Mouse (Mus musculus) midbrain, embryonic 13.5 days (tissue): ENCODE data around the gene Frs2. TPM values are rescaled to one million over a fixed set of nuclear protein-coding genes. Genes with fewer than 3 reads are reported as not detected.

Experiments used
- ATAC-seq: fragments of 200-750 bp; cut with Nextera tagmentation; 2 replicates; pipeline ENCODE4 v1.8.0; 2017; ENCODE audit warnings: mild to moderate bottlenecking, moderate TSS enrichment, moderate library complexity
- H3K27ac ChIP-seq: fragments of 300-500 bp; sonication (generic); 2 replicates; pipeline ENCODE4 v1.5.1; 2015; ENCODE audit warnings: inconsistent platforms, mild to moderate bottlenecking, moderate library complexity
- H3K27me3 ChIP-seq: fragments of 300-500 bp; sonication (generic); 2 replicates; pipeline ENCODE4 v1.6.1; 2015; ENCODE audit warnings: mild to moderate bottlenecking, inconsistent platforms
- H3K36me3 ChIP-seq: fragments of 300-500 bp; sonication (generic); 2 replicates; pipeline ENCODE4 v1.6.1; 2015; ENCODE audit warnings: mild to moderate bottlenecking, inconsistent platforms
- H3K4me1 ChIP-seq: fragments of 300-500 bp; sonication (generic); replicated peaks from 2 replicates; pipeline ENCODE4 v1.6.1; 2015; ENCODE audit warnings: inconsistent platforms
- H3K4me2 ChIP-seq: fragments of 300-500 bp; sonication (generic); replicated peaks from 2 replicates; pipeline ENCODE4 v1.6.1; 2015; ENCODE audit warnings: moderate library complexity, mild to moderate bottlenecking, inconsistent platforms
- H3K4me3 ChIP-seq: fragments of 300-500 bp; sonication (generic); replicated peaks from 2 replicates; pipeline ENCODE4 v1.5.1; 2015; ENCODE audit warnings: mild to moderate bottlenecking, inconsistent platforms
- H3K9ac ChIP-seq: fragments of 300-500 bp; sonication (generic); replicated peaks from 2 replicates; pipeline ENCODE4 v1.6.1; 2015; ENCODE audit warnings: mild to moderate bottlenecking, inconsistent platforms
- H3K9me3 ChIP-seq: fragments of 300-500 bp; sonication (generic); 2 replicates; pipeline ENCODE4 v1.6.1; 2016; ENCODE audit warnings: mild to moderate bottlenecking, inconsistent platforms
- WGBS: fragments of 180-500 bp; shearing (Covaris S2); methylation state at CpG from one replicate; pipeline ENCODE4 v1.1.7; 2015; 5-methylcytosine and 5-hydroxymethylcytosine counted together
- polyA plus RNA-seq: library from polyadenylated mRNA; unstranded; fragments of >200 nt; fragmentation: Nextera tagmentation; extraction: Ambion mirVana; gene quantifications from 2 replicates; pipeline ENCODE4 v1.2.1, GENCODE M21; 2015

Frs2 gene
- 19.0 and 22.2 TPM in 2 replicates for polyA plus RNA-seq

DNA sequence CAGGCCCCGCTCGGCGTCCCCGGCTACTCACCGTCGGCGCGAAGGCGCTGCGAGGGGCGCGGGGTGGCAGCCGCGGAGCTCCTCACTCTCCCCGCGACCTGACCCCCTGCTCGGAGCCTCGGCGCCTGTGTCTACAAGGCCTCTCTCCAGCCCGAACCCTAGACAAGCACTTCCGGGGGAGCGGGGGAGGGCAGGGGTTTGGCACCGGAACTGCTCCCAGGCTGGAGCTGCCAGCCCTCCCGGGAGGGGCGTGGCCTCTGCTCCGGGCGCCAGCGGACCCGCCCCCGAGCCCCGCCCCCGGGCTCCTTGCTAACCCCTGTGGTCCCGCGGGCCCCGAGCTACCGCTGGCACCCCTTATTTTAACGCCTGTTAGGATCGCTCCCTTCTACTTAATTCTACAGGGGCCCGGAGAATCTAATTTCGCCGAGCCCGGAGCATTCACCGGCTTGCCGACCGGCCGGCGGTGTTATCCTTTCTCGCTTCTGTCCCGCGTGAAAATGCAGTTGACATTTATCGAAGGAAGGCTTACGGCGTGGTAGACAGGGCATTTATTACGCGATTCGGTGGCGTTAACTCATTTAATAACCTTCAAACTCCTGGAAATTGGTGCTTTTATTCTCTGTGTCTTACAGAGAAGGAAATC is at the start of gene Frs2:
Gene Frs2, minus strand, starts transcription at position 174 of the 643 bp plus-strand sequence.
- H3K27me3 ChIP-seq: peaks cover 13% of the 10 kb centered on the region; the same call in 1 of the 2 replicates
- 1% methylated on average over 48 of the region's 57 CpGs for WGBS
- H3K4me2 ChIP-seq: peak within 1 kb of the TSS; percentile 74
- H3K27ac ChIP-seq: peak within 1 kb of the TSS; percentile 91
- H3K9ac ChIP-seq: peak within 1 kb of the TSS; percentile 98
- H3K9me3 ChIP-seq: no peaks in the 10 kb centered on the region
- peak within 1 kb of the TSS; percentile 98 for H3K4me3 ChIP-seq
- H3K4me1 ChIP-seq: peaks cover 47% of the 10 kb centered on the region
- ATAC-seq: peak; percentile 98
- no peaks in the 10 kb centered on the region for H3K36me3 ChIP-seq

DNA sequence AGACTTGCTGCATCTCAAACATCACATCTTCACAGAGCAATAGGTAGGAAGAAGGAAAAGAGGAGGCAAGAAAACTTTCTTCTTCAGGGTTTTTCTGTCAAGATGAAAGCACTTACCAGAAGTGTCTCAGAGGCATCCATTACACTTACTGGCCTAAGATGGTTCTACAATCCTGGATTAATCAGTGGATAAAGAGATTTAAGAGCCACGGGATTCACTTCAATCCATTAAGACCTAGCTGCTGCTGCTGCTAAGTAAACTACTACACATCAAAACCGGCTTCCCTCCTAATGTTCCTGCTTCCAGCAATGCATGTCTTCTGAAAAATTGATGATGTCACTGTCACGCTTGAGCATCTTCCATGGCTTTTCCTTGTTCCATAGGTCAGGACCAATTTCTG is 48.4 kb upstream of the Frs2 start:
- H3K27me3 ChIP-seq: no peaks in the 10 kb centered on the region
- 80% methylated on average over 3 of the region's 3 CpGs for WGBS

DNA sequence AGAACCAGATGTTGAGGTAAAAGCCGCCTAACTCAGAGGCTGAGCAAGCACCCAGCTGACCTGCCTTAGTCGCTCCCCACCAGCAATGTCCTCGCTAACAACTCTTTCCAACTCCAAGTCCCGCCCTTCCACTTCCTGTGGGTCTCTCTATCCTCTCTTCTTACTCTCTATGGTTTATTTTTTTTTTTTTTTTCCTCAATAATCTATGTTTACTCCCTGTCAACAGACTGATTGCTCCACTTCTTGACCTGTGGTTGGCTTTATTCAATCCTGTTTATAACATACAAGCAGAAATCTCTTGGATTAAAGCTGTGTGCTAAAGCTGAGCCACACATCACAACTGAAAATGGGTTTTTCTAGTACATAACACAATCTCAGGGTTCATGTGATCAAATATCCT is 47.4 kb upstream of the Frs2 start:
- no peak for ATAC-seq
- no peak overlapping the region for H3K4me2 ChIP-seq
- no peak overlapping the region for H3K9ac ChIP-seq
- H3K4me1 ChIP-seq: peaks cover 13% of the 10 kb centered on the region
- no peaks in the 10 kb centered on the region for H3K9me3 ChIP-seq
- WGBS: 92% methylated on average over 4 of the region's 4 CpGs
- no peak overlapping the region for H3K4me3 ChIP-seq
- no peaks in the 10 kb centered on the region for H3K36me3 ChIP-seq
- no peak overlapping the region for H3K27ac ChIP-seq
- no peaks in the 10 kb centered on the region for H3K27me3 ChIP-seq

More for the DNA sequence above, 48.4 kb upstream of the Frs2 start:
- no peak overlapping the region for H3K4me2 ChIP-seq
- ATAC-seq: no peak
- H3K9me3 ChIP-seq: no peaks in the 10 kb centered on the region
- H3K9ac ChIP-seq: no peak overlapping the region
- peaks cover 13% of the 10 kb centered on the region for H3K4me1 ChIP-seq
- H3K36me3 ChIP-seq: no peaks in the 10 kb centered on the region
- H3K27ac ChIP-seq: no peak overlapping the region
- H3K4me3 ChIP-seq: no peak overlapping the region

DNA sequence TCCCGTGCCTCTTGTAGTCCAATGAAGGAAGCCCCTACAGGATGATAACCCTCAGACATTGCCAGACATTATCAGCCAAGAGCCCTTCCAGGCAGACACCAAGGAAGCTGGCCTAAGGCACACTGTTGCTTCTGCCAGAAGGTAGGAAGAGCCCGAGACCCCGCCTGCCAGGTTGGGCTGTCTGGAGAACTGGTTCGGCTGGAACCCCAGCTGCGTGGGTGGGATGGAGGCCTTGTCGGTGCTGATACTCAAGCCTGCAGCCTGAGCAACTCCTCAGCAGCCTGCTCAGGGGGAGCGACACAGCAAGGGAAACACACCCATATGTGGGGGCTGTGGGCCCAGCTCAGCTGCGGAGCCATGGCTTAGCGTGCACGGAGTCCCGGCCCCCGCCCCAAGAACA is 46.7 kb upstream of the Frs2 start:
- WGBS: 93% methylated on average over 12 of the region's 12 CpGs

DNA sequence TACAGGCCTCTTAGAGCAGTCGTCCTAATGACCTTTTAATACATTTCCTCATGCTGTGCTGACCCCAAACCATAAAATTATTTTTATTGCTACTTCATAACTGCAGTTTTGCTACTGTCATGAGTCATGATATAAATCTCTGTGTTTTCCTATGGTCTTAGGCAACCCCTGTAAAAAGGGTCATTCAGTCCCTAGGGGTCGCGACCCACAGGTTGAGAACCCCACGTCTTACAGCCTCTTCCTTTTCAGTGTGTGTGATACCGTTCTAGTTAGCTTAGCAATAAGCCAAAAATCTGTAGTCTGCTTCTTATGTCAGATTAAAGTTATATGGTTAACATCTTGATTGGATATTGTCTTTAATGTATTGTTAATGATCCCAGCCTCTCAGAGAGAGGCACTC is 45.0 kb upstream of the Frs2 start:
- 80% methylated on average over 5 of the region's 5 CpGs for WGBS
- ATAC-seq: no peak

More for the DNA sequence above, 46.7 kb upstream of the Frs2 start:
- Histone ChIP-seq H3K27me3 (no peaks in the 10 kb centered on the region), H3K9me3 (no peaks in the 10 kb centered on the region), H3K4me1 (peaks cover 9% of the 10 kb centered on the region), H3K4me2 (no peak overlapping the region), H3K27ac (no peak overlapping the region), H3K9ac (no peak overlapping the region), H3K36me3 (no peaks in the 10 kb centered on the region), H3K4me3 (no peak overlapping the region)
- no peak for ATAC-seq

DNA sequence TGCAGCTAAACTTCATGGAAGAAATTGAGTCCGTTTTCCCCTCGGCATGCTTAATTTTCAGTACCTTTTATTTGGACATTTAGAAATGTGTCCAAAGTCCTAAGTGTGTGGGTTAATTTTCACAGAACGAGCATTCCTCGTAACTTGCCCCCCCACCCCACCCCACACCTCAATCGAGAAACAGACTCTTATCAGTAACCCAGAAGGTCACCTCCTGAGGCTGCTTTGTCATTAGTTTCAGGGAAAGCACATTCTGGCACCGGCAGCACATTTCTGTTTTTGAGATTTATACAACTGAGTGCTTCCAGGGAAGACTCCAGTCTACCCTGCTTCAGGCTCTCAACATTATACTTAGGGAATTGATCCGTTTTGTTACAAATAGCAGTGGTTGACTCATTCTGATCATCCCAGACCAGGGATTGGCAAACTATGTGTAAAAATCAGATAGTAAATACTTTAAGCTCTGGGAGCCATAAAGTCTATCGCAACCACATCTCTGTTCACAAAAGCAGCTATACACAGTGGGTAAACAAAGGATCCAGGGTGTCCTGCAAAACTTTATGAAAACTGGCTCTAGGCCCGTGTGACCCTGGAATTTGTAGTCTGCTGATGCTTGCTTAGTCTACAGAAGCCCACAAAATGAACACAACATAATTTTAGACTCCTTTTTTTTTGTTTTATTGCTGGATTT is 37.2 kb upstream of the Frs2 start:
- ATAC-seq: no peak
- 73% methylated on average over 9 of the region's 9 CpGs for WGBS

More for the DNA sequence above, 45.0 kb upstream of the Frs2 start:
- Histone ChIP-seq H3K4me1 (no peaks in the 10 kb centered on the region), H3K9ac (no peak overlapping the region), H3K27me3 (no peaks in the 10 kb centered on the region), H3K36me3 (no peaks in the 10 kb centered on the region), H3K9me3 (no peaks in the 10 kb centered on the region), H3K4me3 (no peak overlapping the region), H3K27ac (no peak overlapping the region), H3K4me2 (no peak overlapping the region)

DNA sequence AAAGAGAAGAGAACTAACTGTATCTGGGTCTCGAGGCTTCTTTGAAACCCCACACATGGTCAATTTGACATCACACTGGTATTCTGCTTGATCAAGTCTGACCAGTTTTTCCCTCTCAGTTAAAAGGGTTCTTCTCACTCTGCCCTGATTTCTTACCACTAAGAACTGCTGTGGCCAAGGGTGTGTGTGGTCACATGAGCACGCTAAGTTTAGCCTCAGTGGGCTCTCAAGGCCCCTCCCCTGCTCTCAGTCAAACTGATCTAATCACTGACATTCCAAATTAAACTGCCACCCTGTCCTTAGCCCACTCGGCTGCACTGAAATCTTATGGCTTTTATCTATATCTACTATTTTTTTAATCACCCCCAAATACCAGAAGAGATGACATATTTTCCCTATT is 32.8 kb upstream of the Frs2 start:
- Histone ChIP-seq H3K27me3 (no peaks in the 10 kb centered on the region), H3K9ac (no peak overlapping the region), H3K36me3 (no peaks in the 10 kb centered on the region), H3K9me3 (no peaks in the 10 kb centered on the region), H3K27ac (no peak overlapping the region), H3K4me2 (no peak overlapping the region), H3K4me1 (no peaks in the 10 kb centered on the region), H3K4me3 (no peak overlapping the region)
- 59% methylated on average over 3 of the region's 3 CpGs for WGBS
- ATAC-seq: no peak

More for the DNA sequence above, 37.2 kb upstream of the Frs2 start:
- Histone ChIP-seq H3K27me3 (no peaks in the 10 kb centered on the region), H3K36me3 (no peaks in the 10 kb centered on the region), H3K9me3 (no peaks in the 10 kb centered on the region), H3K4me3 (no peak overlapping the region), H3K4me2 (no peak overlapping the region), H3K27ac (no peak overlapping the region), H3K9ac (no peak overlapping the region), H3K4me1 (no peaks in the 10 kb centered on the region)

DNA sequence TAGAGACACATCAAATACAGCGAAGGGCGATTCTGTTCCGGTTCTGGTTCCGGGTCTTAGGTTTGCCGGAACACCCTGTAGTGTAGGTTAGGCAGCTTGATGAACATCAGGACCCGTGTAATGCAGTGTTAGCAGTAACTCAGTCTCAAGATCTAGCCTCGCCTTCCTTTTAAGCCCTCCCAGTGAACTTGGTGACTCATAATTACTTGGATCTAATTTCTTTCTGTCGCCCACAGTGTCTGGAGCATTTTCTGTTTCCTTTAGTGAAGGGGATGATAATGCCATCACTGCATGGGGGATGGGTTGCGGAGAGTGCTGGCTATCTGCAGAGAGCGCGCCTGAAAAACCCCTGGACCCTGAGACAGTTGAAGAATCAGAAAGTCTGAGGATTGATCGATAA is 26.3 kb upstream of the Frs2 start:
- WGBS: 60% methylated on average over 12 of the region's 12 CpGs
- Histone ChIP-seq H3K9me3 (no peaks in the 10 kb centered on the region), H3K4me3 (no peak overlapping the region), H3K4me2 (0 out of 2 replicates have a peak overlapping the region, but pooled peaks have one; percentile 2), H3K9ac (no peak overlapping the region), H3K27me3 (no peaks in the 10 kb centered on the region), H3K4me1 (no peaks in the 10 kb centered on the region), H3K36me3 (no peaks in the 10 kb centered on the region), H3K27ac (no peak overlapping the region)
- ATAC-seq: no peak

DNA sequence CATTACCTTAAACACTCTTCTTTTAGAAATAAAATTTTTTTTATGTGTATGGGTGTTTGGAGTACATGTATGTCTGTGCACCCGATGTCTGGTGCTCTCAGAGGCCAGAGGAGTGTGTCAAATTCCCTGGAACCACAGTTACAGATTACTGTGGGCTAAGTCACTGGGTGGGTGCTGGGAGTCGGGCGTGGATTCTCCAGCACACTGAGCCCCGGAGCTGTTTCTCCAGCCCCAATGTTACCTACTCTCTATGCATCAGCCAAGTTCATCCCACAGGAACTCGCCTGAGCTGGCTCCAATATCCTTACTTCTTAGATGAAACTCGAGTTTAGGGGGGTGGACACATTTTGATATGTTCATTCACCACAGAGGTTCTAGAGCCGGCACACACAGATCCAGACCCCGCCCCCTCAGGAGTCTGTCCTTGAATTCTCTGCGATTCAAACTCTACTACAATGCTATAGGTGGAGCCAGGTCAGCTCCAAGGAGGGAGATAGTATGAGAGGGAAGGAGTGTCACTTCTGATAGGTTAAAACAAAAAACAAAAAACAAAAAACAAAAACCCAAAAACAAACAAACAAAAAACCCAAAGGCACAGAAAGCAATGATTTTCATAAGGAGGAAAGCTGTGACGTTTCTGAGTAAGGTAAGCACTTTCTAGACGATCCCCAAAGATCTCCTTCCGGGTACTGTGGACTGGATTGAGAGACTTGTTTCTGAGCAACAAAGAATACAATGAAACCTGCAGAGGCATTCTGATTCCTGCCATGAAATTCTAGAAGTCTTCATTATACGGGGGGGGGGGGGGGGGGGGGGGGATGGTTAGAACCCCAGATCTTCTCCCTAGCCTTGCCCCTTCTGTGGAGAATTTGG is 25.5 kb upstream of the Frs2 start:
- 35% methylated on average over 12 of the region's 13 CpGs for WGBS
- Histone ChIP-seq H3K36me3 (no peaks in the 10 kb centered on the region), H3K9me3 (no peaks in the 10 kb centered on the region), H3K4me3 (no peak overlapping the region), H3K27me3 (no peaks in the 10 kb centered on the region), H3K4me2 (peak overlapping the region; percentile 2; the same call in 1 of the 2 replicates), H3K4me1 (no peaks in the 10 kb centered on the region), H3K9ac (no peak overlapping the region), H3K27ac (no peak overlapping the region)
- no peak for ATAC-seq

DNA sequence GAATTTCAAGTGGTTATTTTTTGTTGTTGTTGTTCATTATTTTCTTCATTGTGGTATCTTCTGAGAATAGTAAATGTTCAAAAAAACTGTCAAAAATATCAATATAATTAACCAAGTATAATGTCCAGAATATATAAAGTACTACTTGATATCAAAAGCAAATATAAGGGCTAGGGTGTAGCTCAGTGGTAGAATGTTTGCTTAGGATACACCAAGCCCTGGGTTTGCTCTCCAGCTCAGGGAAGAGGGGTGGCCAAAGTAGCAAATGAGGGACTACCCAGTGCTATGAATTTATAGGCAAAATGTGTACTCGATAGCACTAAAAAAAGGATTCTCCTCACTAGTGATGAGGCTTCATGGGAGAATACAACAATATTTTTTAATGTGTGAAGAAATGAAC is 24.8 kb upstream of the Frs2 start:
- no peak for ATAC-seq
- Histone ChIP-seq H3K4me1 (no peaks in the 10 kb centered on the region), H3K27ac (no peak overlapping the region), H3K9ac (no peak overlapping the region), H3K4me2 (no peak overlapping the region), H3K9me3 (no peaks in the 10 kb centered on the region), H3K4me3 (no peak overlapping the region), H3K27me3 (no peaks in the 10 kb centered on the region), H3K36me3 (no peaks in the 10 kb centered on the region)
- WGBS: 89% methylated on average over 1 of the region's 1 CpGs

DNA sequence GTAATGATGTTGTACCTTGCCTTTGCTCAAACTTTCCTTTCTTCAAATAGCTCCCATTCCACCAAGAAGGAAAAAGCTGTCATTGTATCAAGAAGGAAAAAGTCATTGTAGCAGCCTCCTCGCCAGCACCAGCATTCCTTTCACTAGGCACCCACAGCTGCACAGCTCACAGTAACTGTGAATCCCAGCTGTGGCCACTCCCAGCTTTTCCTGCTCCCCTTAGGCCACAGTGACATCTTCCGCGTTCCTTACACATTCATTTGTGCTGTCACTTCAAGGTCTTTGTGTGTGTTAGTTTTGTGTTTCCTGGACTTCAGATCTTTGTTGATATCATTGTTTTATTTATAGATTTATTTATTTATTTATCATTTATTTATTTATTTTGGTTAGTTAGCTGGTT is 23.7 kb upstream of the Frs2 start:
- no peak overlapping the region for H3K4me3 ChIP-seq
- H3K27ac ChIP-seq: no peak overlapping the region
- H3K9me3 ChIP-seq: no peaks in the 10 kb centered on the region
- H3K9ac ChIP-seq: no peak overlapping the region
- no peak for ATAC-seq
- no peaks in the 10 kb centered on the region for H3K4me1 ChIP-seq
- H3K36me3 ChIP-seq: no peaks in the 10 kb centered on the region
- 50% methylated on average over 3 of the region's 3 CpGs for WGBS
- no peaks in the 10 kb centered on the region for H3K27me3 ChIP-seq
- H3K4me2 ChIP-seq: no peak overlapping the region
